Mouse (Mus musculus) cerebellum, adult 9-10 months (tissue): Measurements from ENCODE around the gene Ppp1ca.

Experiments used
- DNase-seq: peaks from one replicate; pipeline ENCODE4 v3.0.0; 2022

Gene Ppp1ca

GRCm38 (mm10) chr19:4187303-4187702 is 4.6 kb upstream of the Ppp1ca start:
- DNase-seq: no peak

GRCm38 (mm10) chr19:4189051-4189620 is 2.7 kb upstream of the Ppp1ca start:
- DNase-seq: no peak

GRCm38 (mm10) chr19:4190831-4191334 is 982 bp upstream of the Ppp1ca start, which contains the start of gene Tbc1d10c:
TSS of gene Tbc1d10c (minus strand) at chr19:4191284.
- DNase-seq: peak; percentile 61

GRCm38 (mm10) chr19:4192251-4192985 is 553 bp downstream of the Ppp1ca start:
- DNase-seq: peak; percentile 53

GRCm38 (mm10) chr19:4193129-4193528 is 1.3 kb downstream of the Ppp1ca start:
- peak; percentile 64 for DNase-seq

- DNase-seq: peak; percentile 61
Measured at GRCm38 (mm10) chr19:4194021-4194724, 2.3 kb downstream of the Ppp1ca start.

GRCm38 (mm10) chr19:4194776-4195650 is 3.1 kb downstream of the Ppp1ca start:
- peak; percentile 91 for DNase-seq

GRCm38 (mm10) chr19:4196048-4196447 is 4.2 kb downstream of the Ppp1ca start:
- no peak for DNase-seq

GRCm38 (mm10) chr19:4196548-4196947 is 4.7 kb downstream of the Ppp1ca start:
- peak; percentile 53 for DNase-seq

- no peak for DNase-seq
Measured at GRCm38 (mm10) chr19:4197180-4197579, 5.3 kb downstream of the Ppp1ca start.

GRCm38 (mm10) chr19:4201291-4201909 is 9.5 kb downstream of the Ppp1ca start, which contains the start of gene Rad9a:
TSS of gene Rad9a (minus strand) at chr19:4201662.
- DNase-seq: peak; percentile 98

GRCm38 (mm10) chr19:4202149-4202548 is 10.3 kb downstream of the Ppp1ca start:
- DNase-seq: no peak

GRCm38 (mm10) chr19:4203148-4203547 is 11.3 kb downstream of the Ppp1ca start:
- no peak for DNase-seq

- no peak for DNase-seq
Measured at GRCm38 (mm10) chr19:4203604-4204326, 11.9 kb downstream of the Ppp1ca start.

GRCm38 (mm10) chr19:4204889-4205288 is 13.0 kb downstream of the Ppp1ca start:
- no peak for DNase-seq

- DNase-seq: peak; percentile 81
Measured at GRCm38 (mm10) chr19:4206971-4207370, 15.1 kb downstream of the Ppp1ca start.

GRCm38 (mm10) chr19:4208563-4208962 is 16.7 kb downstream of the Ppp1ca start:
- DNase-seq: no peak

- DNase-seq: no peak
Measured at GRCm38 (mm10) chr19:4211891-4212588, 20.2 kb downstream of the Ppp1ca start.

- no peak for DNase-seq
Measured at GRCm38 (mm10) chr19:4213524-4213974, 21.7 kb downstream of the Ppp1ca start.

- no peak for DNase-seq
Measured at GRCm38 (mm10) chr19:4214071-4214770, 22.4 kb downstream of the Ppp1ca start, which contains the start of the genes Clcf1 and AC109138.7. TSS of gene Clcf1 (plus strand) at chr19:4214238. TSS of gene AC109138.7 (plus strand) at chr19:4214357.
